Mouse (Mus musculus) WW6 (cell line): ENCODE measurements at regions not wholly inside any gene's neighbourhood (a gene's known extent, or its start where the extent isn't known, plus 50 kb on each side); places are given as distances from the start of the nearest gene placed in this dataset.

Source experiments
- DNase-seq: peaks from one replicate; pipeline ENCODE4 v3.0.0-alpha.2; 2013; ENCODE audit warnings: low read depth, low spot score

- DNase-seq, result no peak
These were observed 73.9 kb upstream of the Tenm2 start for GRCm38 (mm10) chr11:37309691-37310090.

GRCm38 (mm10) chr11:37306656-37307055 is 70.9 kb upstream of the Tenm2 start:
- DNase-seq, result no peak
